Mouse (Mus musculus) adrenal gland, adult (tissue): ENCODE data around the gene Ripk1.
"Not testable (repeated sequence)": the region's sequence is repeated elsewhere in the genome, so short reads cannot be mapped to it uniquely, and the experiment has no call there.

Experiments used
- DNase-seq, 2 experiments: peaks; one replicate each; pipeline ENCODE4 v3.0.0; 2022 to 2023; ENCODE audit warnings: low spot score in 1 of 2; ENCODE audit not compliant: inconsistent age in 2 of 2

Gene Ripk1

DNA sequence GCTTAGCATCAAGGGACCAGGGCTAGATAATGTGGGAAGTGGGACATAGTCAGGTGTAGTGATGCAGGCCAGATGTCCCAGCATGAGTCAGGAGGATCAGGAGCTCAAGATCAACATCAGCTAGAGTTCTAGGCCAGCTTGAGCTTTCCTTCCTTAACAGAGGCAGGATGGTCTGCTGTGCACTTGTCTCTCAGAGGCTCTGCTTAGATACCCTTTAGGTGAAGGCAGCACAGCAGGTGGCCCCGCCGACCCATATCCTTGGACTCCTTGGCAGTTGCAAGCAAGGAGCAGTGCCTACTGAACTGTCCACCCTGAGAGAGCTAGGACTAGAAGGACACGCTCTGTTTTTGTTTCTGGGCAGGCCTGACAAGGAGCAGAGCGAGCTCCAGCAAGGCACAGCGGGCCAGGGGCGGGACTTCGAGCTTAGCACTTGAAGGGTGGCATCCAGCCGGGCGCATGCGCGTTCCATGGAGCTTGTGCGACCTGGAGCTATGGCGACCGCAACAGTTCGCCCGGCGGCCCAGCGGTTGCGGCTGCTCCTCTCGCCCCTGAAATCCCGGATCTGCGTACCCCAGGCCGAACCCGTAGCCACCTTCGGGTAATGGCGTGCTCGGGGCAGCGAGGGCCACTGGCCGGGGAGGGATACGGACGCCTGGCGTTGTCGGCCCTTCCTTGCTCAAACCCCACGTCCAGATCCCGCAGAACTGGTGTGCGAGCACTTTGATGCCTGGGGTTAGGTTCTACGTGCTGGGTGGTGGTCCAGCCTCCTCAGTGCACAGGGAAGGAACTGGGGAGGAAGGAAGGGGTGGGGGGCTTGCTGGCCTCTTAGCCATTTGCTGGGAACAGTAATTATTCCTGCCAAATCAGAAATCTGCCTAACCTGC is 35.3 kb downstream of the Ripk1 start, which contains the start of gene Bphl:
Gene Bphl (plus strand): TSS at position 426 of the 884 bp plus-strand sequence.
- peak; percentile 95 to 98 for DNase-seq

DNA sequence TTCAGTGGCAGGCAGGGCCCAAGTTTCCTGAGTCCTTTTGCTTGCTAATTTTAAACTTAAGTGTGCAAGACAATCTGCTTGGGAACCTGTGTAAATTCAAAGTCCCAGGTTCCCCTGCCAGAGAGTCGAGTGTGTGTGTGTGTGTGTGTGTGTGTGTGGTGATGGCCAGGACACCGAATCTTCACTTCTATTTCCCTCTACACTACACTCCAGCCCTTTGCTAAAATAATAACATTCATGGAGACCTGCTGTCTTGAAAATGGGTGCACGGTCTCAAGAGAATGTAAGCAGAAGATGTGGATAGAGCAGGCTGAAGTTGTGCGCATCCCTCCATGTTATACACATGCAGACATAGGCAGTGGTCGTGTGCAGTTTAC is 35.9 kb downstream of the Ripk1 start:
- no peak for DNase-seq

DNA sequence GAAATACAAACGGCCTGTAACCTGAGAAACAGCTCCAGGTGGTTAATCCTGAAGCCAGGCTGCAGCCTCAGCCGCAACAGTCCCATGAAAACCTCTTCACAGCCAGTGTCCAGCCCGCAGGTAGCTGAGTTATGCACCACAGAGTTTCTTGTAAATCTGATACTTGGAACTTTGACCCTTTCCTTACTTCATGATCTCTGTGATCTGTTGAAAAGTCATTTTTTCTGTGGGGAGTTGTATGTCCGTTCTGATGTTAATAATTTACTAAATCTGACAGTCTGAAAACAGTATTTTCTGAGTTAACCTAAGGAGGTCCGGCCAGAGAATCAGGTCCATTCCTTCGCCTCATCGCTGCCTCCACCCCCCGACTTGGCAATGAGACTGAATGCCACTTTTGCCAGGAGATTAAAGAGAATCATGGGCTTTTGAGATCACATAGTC is 36.8 kb downstream of the Ripk1 start:
- no peak for DNase-seq

DNA sequence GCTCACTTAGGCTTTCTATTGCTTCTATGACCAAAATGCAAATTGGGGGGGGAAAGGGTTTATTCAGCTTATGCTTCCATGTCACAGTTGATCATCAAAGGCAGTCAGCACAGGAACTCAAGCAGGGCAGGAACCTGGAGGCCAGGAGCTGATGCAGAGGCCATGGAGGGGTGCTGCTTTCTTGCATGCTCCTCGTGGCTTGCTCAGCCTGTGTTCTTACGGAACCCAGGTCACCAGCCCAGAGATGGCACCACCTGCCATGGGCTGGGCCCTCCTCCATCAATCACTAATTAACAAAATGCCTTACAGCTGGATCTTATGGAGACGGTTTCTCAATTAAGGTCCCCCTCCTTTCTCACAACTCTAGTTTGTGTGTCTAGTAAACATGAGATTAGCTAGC is 37.9 kb downstream of the Ripk1 start:
- DNase-seq, result no peak

DNA sequence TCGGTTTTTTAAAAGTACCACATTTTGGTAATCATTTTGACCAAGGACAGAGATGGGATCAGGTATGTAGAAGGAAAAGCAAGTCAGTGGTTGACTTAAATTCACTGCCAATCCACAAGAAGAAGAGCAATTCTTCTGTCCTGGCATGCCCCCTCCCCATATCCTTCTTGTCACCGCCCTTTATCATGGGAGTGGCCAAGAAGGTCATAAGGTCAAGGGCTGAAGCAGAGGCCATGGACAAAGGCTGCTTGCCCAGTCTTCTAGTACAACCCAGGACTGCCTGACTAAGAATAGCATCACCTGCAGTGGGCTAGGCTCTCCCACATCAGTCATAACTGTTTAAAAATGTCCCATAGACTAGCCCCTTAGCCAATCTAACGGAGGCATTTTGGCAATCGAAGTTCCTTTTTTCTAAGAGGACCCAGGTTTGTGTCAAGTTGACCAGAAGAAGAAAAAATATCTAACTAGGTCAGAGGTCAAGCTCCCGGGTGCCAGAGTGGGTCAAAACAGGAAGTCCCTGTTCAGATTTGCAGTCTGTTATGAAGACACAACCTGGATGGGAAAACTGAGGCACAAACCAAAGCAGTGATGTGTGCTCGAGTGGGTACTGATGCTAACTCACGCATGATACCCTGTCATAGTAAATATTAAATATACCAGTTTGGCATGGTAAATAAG is 41.7 kb downstream of the Ripk1 start:
- DNase-seq, result no peak

DNA sequence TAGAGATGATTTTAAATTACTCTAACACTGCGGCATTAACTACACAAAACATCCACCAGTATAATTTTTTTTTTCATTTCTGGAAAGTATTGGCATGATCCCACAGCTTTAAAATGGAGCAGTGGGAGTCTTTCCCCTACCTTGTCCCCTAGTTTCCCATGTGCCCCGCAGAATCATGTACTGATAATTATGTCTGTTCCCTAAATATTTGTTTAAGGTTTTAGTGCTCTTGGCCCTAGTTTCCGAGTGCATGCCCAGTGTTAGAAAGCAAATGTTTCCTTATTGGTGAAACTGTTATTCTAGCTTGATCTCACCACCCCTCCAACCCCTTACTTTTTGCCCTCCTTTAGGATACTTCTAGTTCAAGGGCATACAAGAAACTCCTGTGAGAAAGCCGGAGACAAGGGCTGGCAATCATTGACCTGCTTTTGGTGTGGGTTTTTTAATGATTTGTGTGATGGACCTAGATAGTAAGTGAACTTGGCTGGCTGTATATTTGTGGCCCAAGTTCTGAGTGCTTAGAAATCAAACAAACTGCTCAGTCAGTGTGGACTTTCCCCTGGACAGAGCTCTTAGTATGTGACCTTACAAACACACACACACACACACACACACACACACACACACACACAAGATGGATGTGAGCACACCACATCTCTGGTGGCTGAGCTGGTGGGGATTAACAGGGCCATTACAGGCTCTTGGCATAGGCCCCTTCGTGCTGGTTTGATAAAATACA is 43.5 kb downstream of the Ripk1 start:
- no peak for DNase-seq

DNA sequence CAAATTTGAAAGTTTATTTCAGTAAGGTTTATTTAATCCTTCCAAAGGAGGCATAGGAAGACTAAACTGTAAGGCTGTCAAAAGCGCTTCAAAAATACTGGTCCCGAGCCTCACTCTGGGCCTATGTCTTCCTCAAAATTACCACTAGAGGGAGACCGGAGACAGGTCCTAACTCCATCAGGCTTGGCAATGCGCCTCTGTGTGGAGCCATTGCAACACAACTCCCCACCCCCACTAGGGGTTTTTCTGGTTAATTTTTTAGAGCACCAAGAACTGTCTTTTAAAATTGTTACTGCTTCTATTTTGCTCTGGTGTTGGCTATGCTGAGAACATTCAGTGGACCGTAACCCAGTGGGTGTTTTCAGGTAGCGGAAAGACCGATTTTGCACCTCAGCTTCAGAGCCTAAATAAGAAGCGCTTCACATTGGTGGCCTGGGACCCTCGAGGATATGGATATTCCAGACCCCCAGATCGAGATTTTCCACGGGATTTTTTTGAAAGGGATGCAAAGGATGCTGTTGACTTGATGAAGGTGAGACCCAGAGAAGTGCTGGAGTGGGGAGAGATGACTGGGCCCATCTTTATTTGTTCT is 44.4 kb downstream of the Ripk1 start:
- DNase-seq, result peak; percentile 73 to 92

DNA sequence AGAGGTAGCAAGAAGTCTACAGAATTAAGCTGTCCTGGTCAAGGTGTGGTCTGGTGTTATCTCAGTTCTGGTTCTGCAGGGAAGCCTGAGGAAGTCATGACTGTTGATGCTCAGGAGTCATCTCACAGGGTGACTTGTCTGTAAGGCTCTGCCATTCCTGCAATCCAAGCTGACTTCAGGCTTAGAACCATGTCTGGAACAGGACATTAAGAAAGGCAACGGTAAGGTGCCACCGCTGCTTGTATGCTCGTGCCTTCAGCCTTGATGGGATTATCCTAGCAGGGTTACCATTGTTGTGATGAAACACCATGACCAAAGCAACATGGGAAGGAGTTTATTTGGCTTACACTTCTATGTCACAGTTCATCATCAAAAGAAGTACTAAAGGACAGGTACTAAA is 45.4 kb downstream of the Ripk1 start:
- no peak for DNase-seq

DNA sequence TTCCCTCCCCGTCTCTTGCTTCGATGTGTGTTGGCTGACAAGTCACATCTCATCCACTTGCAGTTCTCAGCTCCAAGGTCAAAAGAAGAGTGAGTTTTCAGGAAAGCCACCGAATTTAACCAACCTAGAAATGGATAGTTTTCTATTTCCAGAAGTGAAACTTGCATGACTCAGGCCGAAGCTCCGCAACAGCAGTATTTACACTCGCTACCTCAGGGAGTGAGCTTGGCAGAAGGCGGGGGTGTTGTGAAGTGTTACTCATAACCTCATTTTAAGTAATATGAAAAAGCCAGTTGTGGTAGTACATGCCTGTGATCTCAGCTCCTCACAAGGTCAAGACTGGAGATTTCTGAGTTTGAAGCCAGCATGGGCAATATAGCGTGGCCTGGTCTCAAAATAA is 48.3 kb downstream of the Ripk1 start:
- DNase-seq, result peak; percentile 40 to 64

DNA sequence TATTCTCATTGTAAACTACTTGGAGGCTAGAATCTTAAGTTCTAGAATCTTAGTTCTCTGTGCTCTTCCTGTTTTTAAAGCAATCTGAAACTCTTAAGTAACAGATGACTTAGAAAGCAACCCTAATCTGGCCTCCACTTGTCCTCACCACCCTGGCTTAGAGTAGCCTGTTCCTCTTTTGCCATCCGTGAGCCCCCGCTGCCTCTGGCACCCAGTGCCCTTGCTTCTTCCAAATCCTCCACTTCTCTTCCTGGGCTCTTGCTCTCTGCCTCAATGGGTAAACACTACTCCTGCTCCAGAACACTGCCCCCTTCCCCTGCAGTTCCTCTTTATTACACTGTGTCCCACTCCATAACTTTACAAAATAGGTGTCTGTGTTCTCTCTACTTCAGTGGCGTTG is 49.5 kb downstream of the Ripk1 start:
- no peak for DNase-seq

DNA sequence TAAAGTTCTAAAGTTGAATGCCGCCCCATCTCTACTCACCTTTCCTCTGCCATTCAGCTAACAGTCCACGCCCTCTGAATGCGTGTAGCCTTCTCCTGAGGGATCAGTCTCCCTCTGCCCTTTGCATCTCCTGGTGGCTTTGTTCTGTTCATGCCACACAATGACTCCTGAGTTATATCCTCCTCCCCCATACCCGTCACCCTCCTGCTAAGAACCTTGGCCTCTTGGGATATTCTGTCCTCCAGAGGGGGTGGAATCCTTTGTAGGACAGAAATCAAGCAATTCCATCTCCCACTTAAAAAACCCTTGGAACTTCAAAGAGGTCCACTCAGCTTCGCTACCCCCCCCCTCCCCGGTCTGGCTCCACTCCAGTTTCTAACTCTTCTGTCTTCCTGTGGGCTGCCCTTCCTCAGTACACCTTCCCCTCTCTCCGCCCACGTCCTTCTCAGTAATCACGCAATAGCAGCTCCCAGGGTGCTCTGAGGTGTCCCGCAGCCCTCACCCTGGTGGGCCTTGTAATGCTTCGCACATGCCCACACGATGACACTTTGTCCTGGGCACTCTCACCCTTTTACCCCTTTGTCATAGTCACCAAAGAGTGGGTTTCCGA is 51.6 kb downstream of the Ripk1 start:
- peak in 1 of 2 experiments; percentile 67 for DNase-seq

DNA sequence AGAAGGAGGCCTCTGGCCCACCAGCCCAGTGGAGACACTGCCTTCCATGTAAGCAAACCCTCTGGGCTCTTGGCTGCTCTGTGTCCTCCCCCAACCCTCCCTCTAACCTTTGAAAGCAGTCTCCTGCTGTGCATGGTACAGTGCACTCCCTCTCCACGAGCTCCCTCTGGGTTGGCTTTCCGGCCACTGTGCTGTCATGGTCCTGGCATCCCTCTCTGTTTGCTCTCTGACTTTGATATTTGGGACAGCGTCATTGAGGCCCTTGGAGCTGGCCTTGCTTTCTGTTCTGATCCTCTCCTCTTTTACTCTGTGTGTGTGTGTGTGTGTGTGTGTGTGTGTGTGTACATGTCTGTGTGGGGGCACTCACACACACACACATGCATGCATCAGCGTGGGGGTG is 52.2 kb downstream of the Ripk1 start:
- DNase-seq, result peak in 1 of 2 experiments; percentile 39

DNA sequence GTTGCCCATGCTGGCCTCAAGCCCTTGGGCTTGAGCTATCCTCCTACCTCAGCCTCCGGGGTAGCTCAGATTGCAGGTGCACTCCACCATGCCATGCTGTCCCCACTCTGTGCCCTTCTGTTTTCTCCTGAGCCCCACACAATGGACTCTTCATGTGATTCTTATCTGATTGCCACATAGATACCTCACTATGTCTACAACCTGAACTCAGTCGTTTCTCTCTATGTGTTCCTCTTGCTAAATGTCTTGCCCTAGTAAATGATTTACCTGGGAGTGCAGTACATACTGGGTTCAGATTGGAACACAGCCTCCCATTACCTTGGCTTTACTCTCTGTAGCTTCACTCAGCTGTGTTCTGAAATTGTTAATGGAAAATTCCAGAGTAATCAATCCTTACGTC is 52.8 kb downstream of the Ripk1 start:
- no peak for DNase-seq

DNA sequence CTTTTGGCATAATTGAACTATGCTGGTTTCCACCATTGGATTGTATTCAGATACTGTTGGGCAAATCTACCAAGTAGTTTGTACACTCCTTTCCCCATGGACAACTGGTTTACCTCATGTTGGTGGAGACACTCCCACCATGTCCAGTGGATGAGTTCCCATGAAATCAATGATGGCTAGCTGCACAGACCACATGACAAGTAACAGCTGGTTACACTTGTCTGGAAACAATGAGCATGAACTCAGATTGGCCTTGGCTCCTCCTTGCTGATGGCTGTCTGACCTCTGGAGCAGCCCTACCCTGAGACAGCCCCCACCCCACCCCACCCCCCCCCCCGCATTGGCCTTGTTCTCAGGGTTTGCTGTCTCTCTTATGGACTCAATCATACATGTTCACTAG is 55.1 kb downstream of the Ripk1 start:
- DNase-seq, result peak in 1 of 2 experiments; percentile 53

DNA sequence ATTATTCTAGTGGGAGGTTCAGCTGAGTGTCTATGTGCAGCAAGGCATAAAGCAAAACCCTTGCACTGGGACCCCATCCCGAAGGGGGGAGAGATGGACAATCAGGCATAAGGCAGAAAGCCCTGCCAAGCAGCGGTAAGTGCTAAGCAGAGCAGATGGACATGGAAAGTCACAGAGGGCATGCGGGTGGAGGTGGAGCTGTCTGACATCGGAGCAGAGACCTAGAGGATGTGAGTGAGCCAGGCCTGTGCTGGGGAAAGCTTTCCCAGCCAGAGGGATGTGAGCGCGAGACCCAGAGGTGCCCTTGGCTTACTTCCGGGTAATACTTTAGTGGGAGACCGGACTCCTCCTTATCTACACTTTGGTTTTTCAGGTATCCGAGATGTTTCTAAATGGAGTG is 57.9 kb downstream of the Ripk1 start:
- no peak for DNase-seq

DNA sequence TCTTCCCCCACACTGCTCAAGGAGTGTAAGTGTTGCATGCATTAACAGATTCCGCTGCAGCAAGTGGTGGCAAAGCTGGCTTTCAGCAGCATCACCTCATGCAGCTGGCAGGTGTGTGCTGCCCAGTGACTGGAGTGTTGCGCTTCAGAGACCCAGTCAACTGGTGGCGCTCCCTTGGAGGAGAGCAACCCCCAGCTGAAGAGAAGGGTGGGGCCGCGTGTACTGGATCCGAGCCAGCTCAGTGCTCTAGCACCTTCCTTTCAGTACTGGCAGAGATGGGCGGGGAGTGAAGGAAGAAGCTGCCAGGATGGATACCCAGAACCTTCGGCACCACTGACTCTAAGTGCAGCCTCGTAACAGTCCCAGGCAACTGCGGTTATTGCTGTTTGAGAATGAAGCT is 60.3 kb downstream of the Ripk1 start:
- no peak for DNase-seq

DNA sequence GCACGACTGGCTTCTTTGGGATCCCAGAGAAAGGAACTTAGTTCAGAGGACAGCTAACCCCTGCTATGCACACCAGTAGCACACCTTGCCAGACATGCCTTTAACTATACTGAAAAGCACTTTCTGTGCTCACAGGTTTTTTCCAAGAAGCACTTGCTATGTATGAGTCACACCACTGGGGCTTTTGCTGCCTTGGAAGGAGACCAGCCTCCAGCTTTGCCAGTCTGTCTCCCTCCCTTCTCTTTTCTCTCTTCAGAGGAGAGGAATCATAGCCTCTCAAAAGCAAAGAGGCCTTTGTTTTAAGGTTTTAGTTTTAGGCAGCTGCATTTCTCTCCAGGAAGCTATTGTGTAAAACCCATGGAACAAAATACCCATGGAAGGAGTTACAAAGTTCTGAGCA is 64.2 kb downstream of the Ripk1 start:
- peak; percentile 46 to 65 for DNase-seq

DNA sequence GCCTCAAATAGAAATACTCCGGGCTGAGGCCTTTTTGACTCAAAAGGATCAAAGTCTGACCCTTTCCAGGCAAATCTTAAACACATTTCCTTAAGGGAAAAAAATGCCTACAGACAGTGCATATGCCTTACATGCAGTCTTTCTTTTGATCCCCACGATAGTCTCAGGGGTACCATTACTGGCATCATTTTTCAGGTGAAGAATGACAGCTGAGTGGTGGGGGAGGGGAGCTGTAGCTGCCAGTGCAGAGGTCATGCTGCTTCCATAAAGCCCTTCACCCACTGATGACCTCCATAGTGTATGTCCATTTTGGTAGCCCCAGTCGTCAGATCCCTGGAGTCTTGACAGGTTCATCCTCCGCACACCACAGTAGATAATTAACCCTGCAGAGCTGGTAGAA is 68.1 kb downstream of the Ripk1 start:
- no peak for DNase-seq

DNA sequence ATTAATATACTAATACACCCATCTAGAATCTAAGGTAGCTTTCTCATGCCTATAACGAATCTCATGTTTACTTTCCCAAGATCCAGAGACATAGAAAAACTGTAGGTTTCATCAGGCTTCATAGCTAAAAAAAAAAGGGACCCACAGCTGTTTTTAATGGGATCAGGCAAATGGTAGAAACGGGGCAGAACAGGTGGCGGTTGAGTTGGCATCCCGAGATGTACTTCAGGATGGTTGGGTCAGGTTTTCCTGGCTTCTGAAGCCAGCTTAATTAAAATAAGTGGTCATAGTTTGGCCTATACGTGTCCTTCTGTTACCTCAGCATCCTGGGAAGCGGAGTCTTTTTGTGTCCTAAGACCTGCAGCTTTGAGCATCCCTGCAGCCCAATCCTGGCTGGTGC is 69.7 kb downstream of the Ripk1 start:
- no peak for DNase-seq

DNA sequence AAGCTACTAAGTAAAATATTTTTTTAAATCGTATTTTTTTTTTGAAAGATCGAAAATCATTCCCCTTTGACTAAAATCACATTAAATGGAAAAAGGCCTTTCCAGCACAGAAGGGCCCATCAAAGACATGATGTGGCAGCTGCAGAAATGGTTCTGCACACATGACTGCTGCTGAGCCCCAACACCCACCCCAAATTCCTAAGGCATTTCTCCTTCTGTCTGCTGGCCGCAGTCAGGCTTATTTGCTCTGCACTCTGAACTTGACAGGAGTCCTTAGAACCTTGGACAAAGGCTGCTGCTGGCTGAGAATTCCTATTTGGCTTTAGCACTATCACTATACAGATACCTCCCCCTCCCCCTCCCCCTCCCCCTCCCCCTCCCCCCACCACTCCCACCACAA is 70.7 kb downstream of the Ripk1 start:
- no peak for DNase-seq

DNA sequence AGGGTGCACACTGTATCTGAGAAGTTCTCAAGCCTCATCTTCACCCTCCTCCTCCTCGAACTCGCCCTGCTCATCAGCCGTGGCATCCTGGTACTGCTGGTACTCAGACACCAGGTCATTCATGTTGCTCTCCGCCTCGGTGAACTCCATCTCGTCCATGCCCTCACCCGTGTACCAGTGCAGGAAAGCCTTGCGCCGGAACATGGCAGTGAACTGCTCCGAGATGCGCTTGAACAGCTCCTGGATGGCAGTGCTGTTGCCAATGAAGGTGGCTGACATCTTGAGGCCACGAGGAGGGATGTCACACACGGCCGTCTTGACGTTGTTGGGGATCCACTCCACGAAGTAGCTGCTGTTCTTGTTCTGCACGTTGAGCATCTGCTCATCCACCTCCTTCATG is 72.3 kb downstream of the Ripk1 start:
- DNase-seq, result not testable (repeated sequence)
